In genomic region chr4:32343256-32344165, GRCm38 (mm10) we compare ENCODE assay signal across 9 mouse cellular contexts.
DNase-seq lines count a peak whose midpoint lies in the region; ATAC-seq and TF ChIP-seq lines count a peak whose summit lies in the region.
"Had no signal": no experiment of that assay in that cellular context is flagged by ENCODE, and none has a peak within 500 bp of the region (broad histone marks: within the 10 kb centered on the region; RNA-seq: fewer than 3 reads in every experiment).

No protein-coding gene starts in this region.

- peaks cover 17% of the 10 kb centered on the region for H3K4me1 ChIP-seq in forebrain, embryonic 15.5 days
- H3K4me1 ChIP-seq in forebrain, embryonic 16.5 days (replicated peaks; ENCODE audit: control insufficient read depth, insufficient read depth, low read length), result peaks cover 14% of the 10 kb centered on the region
- H3K4me1 ChIP-seq in heart, postnatal 0 days (ENCODE audit: control insufficient read depth, insufficient read depth), result peaks cover 5% of the 10 kb centered on the region; the same call in 1 of the 2 replicates
- peaks cover 4% of the 10 kb centered on the region; the same call in 1 of the 2 replicates for H3K4me1 ChIP-seq in midbrain, embryonic 14.5 days (ENCODE audit: control insufficient read depth, insufficient read depth, low read length)
- peaks cover 13% of the 10 kb centered on the region for H3K4me1 ChIP-seq in liver, embryonic 12.5 days

- H3K27ac ChIP-seq in forebrain, embryonic 15.5 days (replicated peaks), result 0 out of 2 replicates have a peak overlapping the region, but pooled peaks have one; percentile 1
- no peak overlapping the region for H3K27ac ChIP-seq in forebrain, embryonic 16.5 days (ENCODE audit: low read length)
- peak overlapping the region; percentile 56 for H3K27ac ChIP-seq in heart, postnatal 0 days (ENCODE audit: low read depth)
- H3K27ac ChIP-seq in midbrain, embryonic 14.5 days (replicated peaks; ENCODE audit: low read depth, low read length), result 0 out of 2 replicates have a peak overlapping the region, but pooled peaks have one; percentile 20
- no peak overlapping the region for H3K27ac ChIP-seq in liver, embryonic 12.5 days

- H3K4me3 ChIP-seq in forebrain, embryonic 15.5 days, result no peak overlapping the region
- H3K4me3 ChIP-seq in forebrain, embryonic 16.5 days (replicated peaks; ENCODE audit: low read length), result no peak overlapping the region
- H3K4me3 ChIP-seq in heart, postnatal 0 days (ENCODE audit: low read depth, low read length), result no peak overlapping the region
- no peak overlapping the region for H3K4me3 ChIP-seq in midbrain, embryonic 14.5 days (replicated peaks; ENCODE audit: low read depth, low read length)
- H3K4me3 ChIP-seq in liver, embryonic 12.5 days, result no peak overlapping the region

- H3K36me3 ChIP-seq in forebrain, embryonic 15.5 days, result no peaks in the 10 kb centered on the region
- no peaks in the 10 kb centered on the region for H3K36me3 ChIP-seq in forebrain, embryonic 16.5 days (ENCODE audit: control insufficient read depth, insufficient read depth)
- H3K36me3 ChIP-seq in heart, postnatal 0 days (replicated peaks; ENCODE audit: control insufficient read depth, insufficient read depth, low read length), result no peaks in the 10 kb centered on the region
- H3K36me3 ChIP-seq in midbrain, embryonic 14.5 days (ENCODE audit: control insufficient read depth, insufficient read depth, low read length), result no peaks in the 10 kb centered on the region
- H3K36me3 ChIP-seq in liver, embryonic 12.5 days, result no peaks in the 10 kb centered on the region
- H3K36me3 ChIP-seq: G1E had no signal

- no peaks in the 10 kb centered on the region for H3K27me3 ChIP-seq in forebrain, embryonic 15.5 days
- H3K27me3 ChIP-seq in forebrain, embryonic 16.5 days (replicated peaks; ENCODE audit: control insufficient read depth, insufficient read depth, low read length), result no peaks in the 10 kb centered on the region
- no peaks in the 10 kb centered on the region for H3K27me3 ChIP-seq in heart, postnatal 0 days (ENCODE audit: control insufficient read depth, insufficient read depth, low read length)
- no peaks in the 10 kb centered on the region for H3K27me3 ChIP-seq in midbrain, embryonic 14.5 days (ENCODE audit: control insufficient read depth, insufficient read depth, low read length)
- H3K27me3 ChIP-seq in liver, embryonic 12.5 days (replicated peaks), result no peaks in the 10 kb centered on the region

- 0 out of 2 replicates have a peak, but pooled peaks have one; percentile 7 for ATAC-seq in forebrain, embryonic 15.5 days (replicated peaks)
- no peak; the same call in 1 of the 2 replicates for ATAC-seq in forebrain, embryonic 16.5 days
- ATAC-seq in heart, postnatal 0 days (ENCODE audit: insufficient read depth, low read depth), result no peak; the same call in 1 of the 2 replicates
- ATAC-seq in midbrain, embryonic 14.5 days (ENCODE audit: low FRiP score, low TSS enrichment), result no peak
- ATAC-seq in liver, embryonic 12.5 days, result no peak

- H3K9ac ChIP-seq in forebrain, embryonic 15.5 days (replicated peaks), result no peak overlapping the region
- H3K9ac ChIP-seq in forebrain, embryonic 16.5 days (replicated peaks; ENCODE audit: low read depth, low read length), result no peak overlapping the region
- H3K9ac ChIP-seq in heart, postnatal 0 days (replicated peaks; ENCODE audit: low read depth, low read length), result no peak overlapping the region
- H3K9ac ChIP-seq in midbrain, embryonic 14.5 days (replicated peaks; ENCODE audit: low read length), result no peak overlapping the region
- H3K9ac ChIP-seq in liver, embryonic 12.5 days, result no peak overlapping the region

- H3K4me2 ChIP-seq in forebrain, embryonic 15.5 days (replicated peaks), result no peak overlapping the region
- no peak overlapping the region for H3K4me2 ChIP-seq in forebrain, embryonic 16.5 days (ENCODE audit: low read length)
- H3K4me2 ChIP-seq in heart, postnatal 0 days (ENCODE audit: low read depth, low read length), result no peak overlapping the region; the same call in 1 of the 2 replicates
- no peak overlapping the region for H3K4me2 ChIP-seq in midbrain, embryonic 14.5 days (ENCODE audit: low read length)
- H3K4me2 ChIP-seq in liver, embryonic 12.5 days, result no peak overlapping the region

- 58% methylated on average over 14 of the region's 14 CpGs for WGBS in forebrain, embryonic 15.5 days
- whole genome bisulfite sequencing in forebrain, embryonic 16.5 days, result 59% methylated on average over 14 of the region's 14 CpGs
- WGBS in heart, postnatal 0 days, result 45% methylated on average over 14 of the region's 14 CpGs
- 51% methylated on average over 14 of the region's 14 CpGs for WGBS in midbrain, embryonic 14.5 days
- WGBS in liver, embryonic 12.5 days (ENCODE audit: insufficient replicate concordance), result 21% methylated on average over 14 of the region's 14 CpGs

- no peaks in the 10 kb centered on the region for H3K9me3 ChIP-seq in forebrain, embryonic 15.5 days
- no peaks in the 10 kb centered on the region for H3K9me3 ChIP-seq in forebrain, embryonic 16.5 days (ENCODE audit: control insufficient read depth, low read length)
- no peaks in the 10 kb centered on the region for H3K9me3 ChIP-seq in heart, postnatal 0 days (replicated peaks; ENCODE audit: control insufficient read depth, low read length)
- H3K9me3 ChIP-seq in midbrain, embryonic 14.5 days (ENCODE audit: control insufficient read depth, low read length), result no peaks in the 10 kb centered on the region
- no peaks in the 10 kb centered on the region for H3K9me3 ChIP-seq in liver, embryonic 12.5 days (replicated peaks)
- H3K9me3 ChIP-seq: G1E had no signal

- DNase-seq in 416B (ENCODE audit: low read depth), result peak; percentile 94
- no peak for DNase-seq in heart, postnatal 0 days (ENCODE audit: low spot score)
- DNase-seq in midbrain, embryonic 14.5 days, result no peak
- no peak for DNase-seq in gastrocnemius, postnatal 25 days
- DNase-seq in urinary bladder, adult 2 months (ENCODE audit: low spot score), result no peak

- TF ChIP-seq EP300 in heart, postnatal 0 days (IDR thresholded peaks at IDR 0.05; ENCODE audit: low read depth), result no peak

- no peak for TF ChIP-seq CTCF in heart, postnatal 0 days (IDR thresholded peaks at IDR 0.05; ENCODE audit: low read depth)

Comparison
In these comparisons a context has a peak if more than half of its experiments do, and no peak if none do; other contexts are left out.
1. H3K27ac ChIP-seq: peak in forebrain, embryonic 15.5 days (single experiment), heart, postnatal 0 days (single experiment) and midbrain, embryonic 14.5 days (single experiment); none in forebrain, embryonic 16.5 days (single experiment) and liver, embryonic 12.5 days (single experiment).